Comparison of ENCODE assay signal across 10 mouse cellular contexts in the genomic region with DNA sequence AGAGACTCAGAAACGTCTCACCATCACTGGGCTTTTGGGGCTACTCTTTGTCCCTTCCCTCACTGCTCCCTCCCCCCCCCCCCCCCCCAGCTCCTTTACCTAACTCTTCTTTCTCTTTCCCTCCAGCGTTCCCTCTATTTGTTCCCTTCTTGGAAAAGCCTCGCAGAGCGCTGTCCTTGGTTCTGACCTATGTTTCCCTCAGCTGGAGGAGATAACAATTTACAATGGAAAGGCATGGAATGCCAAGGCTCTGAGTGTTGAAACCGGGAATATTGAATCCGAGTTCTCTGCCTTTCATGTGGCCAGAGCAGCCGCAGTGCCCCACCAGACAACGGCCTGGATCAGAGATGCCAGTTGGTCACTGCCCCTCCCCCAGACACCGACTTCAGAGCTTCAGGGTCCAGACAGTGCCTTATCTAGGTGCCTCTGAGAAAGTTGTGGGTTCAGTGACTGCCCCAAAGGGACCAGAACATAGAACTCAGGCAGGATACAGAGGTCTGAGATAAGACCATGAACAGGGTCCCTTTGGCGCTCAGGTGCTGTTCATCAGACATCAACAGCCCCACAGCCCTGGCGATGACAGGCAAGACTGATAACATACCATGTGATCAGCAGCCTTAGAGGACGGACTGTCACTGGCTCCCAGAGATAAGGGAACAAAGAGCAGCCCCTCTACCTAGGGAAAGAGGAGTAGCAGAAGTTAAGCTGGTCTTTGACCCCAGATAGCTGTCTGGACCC. TPM values are rescaled to one million over a fixed set of nuclear protein-coding genes. Genes with fewer than 3 reads are reported as not detected.
DNase-seq lines count a peak whose midpoint lies in the region; ATAC-seq and TF ChIP-seq lines count a peak whose summit lies in the region.
"Had no signal": no experiment of that assay in that cellular context is flagged by ENCODE, and none has a peak within 500 bp of the region (broad histone marks: within the 10 kb centered on the region; RNA-seq: fewer than 3 reads in every experiment).

No protein-coding gene starts in this region.

- no peaks in the 10 kb centered on the region for H3K9me3 ChIP-seq in midbrain, postnatal 0 days (ENCODE audit: low read length)
- H3K9me3 ChIP-seq: neural tube, embryonic 13.5 days had no signal

- no peak overlapping the region for H3K27ac ChIP-seq in midbrain, postnatal 0 days (ENCODE audit: low read depth, low read length)
- H3K27ac ChIP-seq: neural tube, embryonic 13.5 days had no signal

- no peaks in the 10 kb centered on the region; the same call in 1 of the 2 replicates for H3K27me3 ChIP-seq in midbrain, postnatal 0 days (ENCODE audit: insufficient read depth, low read length)

- H3K36me3 ChIP-seq in midbrain, postnatal 0 days (ENCODE audit: insufficient read depth, low read length): no peaks in the 10 kb centered on the region
- H3K36me3 ChIP-seq: neural tube, embryonic 13.5 days had no signal

- no peak for TF ChIP-seq POLR2A in brain, embryonic 14.5 days (IDR thresholded peaks at IDR 0.05; ENCODE audit: borderline replicate concordance, extremely low read depth, insufficient read depth, insufficient read length, poor library complexity, severe bottlenecking)

- H3K9ac ChIP-seq in midbrain, postnatal 0 days (replicated peaks; ENCODE audit: low read length, poor library complexity, severe bottlenecking): no peak overlapping the region
- H3K9ac ChIP-seq: neural tube, embryonic 13.5 days had no signal

- intact Hi-C loops in heart, postnatal 25 days (cut with DNase I): no loop called here

- TF ChIP-seq CTCF in brain, embryonic 14.5 days (IDR thresholded peaks at IDR 0.05; ENCODE audit: borderline replicate concordance, extremely low read depth, insufficient read depth, insufficient read length): no peak
- no peak for TF ChIP-seq CTCF in midbrain, postnatal 0 days (IDR thresholded peaks at IDR 0.05)

- peak; percentile 8 for DNase-seq in heart, adult 8-10 months (ENCODE audit: low spot score)
- no peak for DNase-seq in heart, postnatal 25 days (ENCODE audit: low spot score)
- peak; percentile 38 for DNase-seq in brain, embryonic 14.5 days (ENCODE audit: low read depth)
- DNase-seq in kidney, postnatal 14 days: peak; percentile 54
- DNase-seq in midbrain, postnatal 0 days (ENCODE audit: low spot score): peak; percentile 26
- DNase-seq in B cell, adult 2 months: no peak
- DNase-seq in cerebellum, postnatal 4 days (ENCODE audit: low spot score in 2 of 2): no peak
- no peak for DNase-seq in thymus, postnatal 25 days

- no peak for ATAC-seq in midbrain, postnatal 0 days (ENCODE audit: low FRiP score)

- H3K4me2 ChIP-seq in midbrain, postnatal 0 days (ENCODE audit: low read depth, low read length, poor library complexity, severe bottlenecking): no peak overlapping the region
- H3K4me2 ChIP-seq: neural tube, embryonic 13.5 days had no signal

- WGBS in midbrain, postnatal 0 days: 14% methylated on average over 12 of the region's 12 CpGs

- H3K4me1 ChIP-seq in midbrain, postnatal 0 days (ENCODE audit: insufficient read depth, low read length): 0 out of 2 replicates have a peak, but pooled peaks cover 4% of the 10 kb centered on the region

- H3K4me3 ChIP-seq in midbrain, postnatal 0 days (ENCODE audit: low read depth, low read length): no peak overlapping the region
- H3K4me3 ChIP-seq: neural tube, embryonic 13.5 days had no signal

RNA-seq across cellular contexts. Expression of a gene that starts 25.8 kb away (rescaled TPM):
- total RNA-seq in heart, adult 8-10 months (2022): not detected
- not detected for total RNA-seq in heart, postnatal 25 days (2021)
- polyA plus RNA-seq in brain, embryonic 14.5 days (2012; rRNA removed): 78.4 and 93.9 TPM in 2 replicates
- 53.9 and 63.6 TPM in 2 replicates for total RNA-seq in midbrain, postnatal 0 days (2014; rRNA removed)
- 14.3 and 14.4 TPM in 2 replicates for polyA plus RNA-seq in midbrain, postnatal 0 days (2015; fragmentation: Nextera tagmentation; extraction: Ambion mirVana)
- total RNA-seq: heart, adult 18-20 months had no signal

RNA-seq across cellular contexts. Expression of a gene that starts 39.9 kb away (rescaled TPM):
- total RNA-seq in heart, adult 8-10 months (2022): 1 to 10 TPM; 5.0 to 6.4 (median 6.3) TPM
- total RNA-seq in heart, postnatal 25 days (2021): 1 to 10 TPM; 5.3 to 5.5 TPM
- 11.9 and 14.0 TPM in 2 replicates for polyA plus RNA-seq in brain, embryonic 14.5 days (2012; rRNA removed)
- total RNA-seq in midbrain, postnatal 0 days (2014; rRNA removed): 18.5 and 25.4 TPM in 2 replicates
- polyA plus RNA-seq in midbrain, postnatal 0 days (2015; fragmentation: Nextera tagmentation; extraction: Ambion mirVana): 8.8 and 10.6 TPM in 2 replicates

Comparison
In these comparisons a context has a peak if more than half of its experiments do, and no peak if none do; other contexts are left out.
1. DNase-seq: peak in heart, adult 8-10 months (single experiment), brain, embryonic 14.5 days (single experiment), kidney, postnatal 14 days (single experiment) and midbrain, postnatal 0 days (single experiment); none in heart, postnatal 25 days (single experiment), B cell, adult 2 months (0 of 2), cerebellum, postnatal 4 days (0 of 2) and thymus, postnatal 25 days (single experiment).
2. RNA of a gene that starts 25.8 kb away (total RNA-seq): 53.9 to 63.6 TPM in midbrain, postnatal 0 days; not detected in heart, adult 8-10 months and not detected in heart, postnatal 25 days; every median in the first group is over 10 times any median in the second.